Mouse (Mus musculus) kidney, postnatal 0 days (tissue): ENCODE data around the gene Tmem150c. TPM values are rescaled to one million over a fixed set of nuclear protein-coding genes. Genes with fewer than 3 reads are reported as not detected.

Experiments used
- ATAC-seq: fragments of 200-750 bp; cut with Nextera tagmentation; replicated peaks from 2 replicates; pipeline ENCODE4 v1.8.0; 2017; ENCODE audit warnings: low read depth, moderate number of reproducible peaks, moderate TSS enrichment, moderate library complexity; ENCODE audit not compliant: low FRiP score
- DNase-seq: peaks from one replicate; pipeline ENCODE4 v3.0.0-alpha.2; 2016; ENCODE audit warnings: low spot score
- H3K27ac ChIP-seq: fragments of 300-500 bp; sonication (generic); 2 replicates; pipeline ENCODE4 v1.5.1; 2014; ENCODE audit warnings: mild to moderate bottlenecking
- H3K27me3 ChIP-seq: fragments of 300-500 bp; sonication (generic); 2 replicates; pipeline ENCODE4 v1.6.1; 2014; ENCODE audit warnings: low read length, mixed read lengths; ENCODE audit not compliant: insufficient read depth
- H3K36me3 ChIP-seq: fragments of 300-500 bp; sonication (generic); 2 replicates; pipeline ENCODE4 v1.6.1; 2014; ENCODE audit warnings: low read length, mixed read lengths; ENCODE audit not compliant: insufficient read depth
- H3K4me1 ChIP-seq: fragments of 300-500 bp; sonication (generic); replicated peaks from 2 replicates; pipeline ENCODE4 v1.6.1; 2014; ENCODE audit warnings: antibody characterized with exemption, low read length, mixed read lengths; ENCODE audit not compliant: insufficient read depth
- H3K4me2 ChIP-seq: fragments of 300-500 bp; sonication (generic); 2 replicates; pipeline ENCODE4 v1.6.1; 2014; ENCODE audit warnings: mild to moderate bottlenecking, low read length, moderate library complexity, mixed read lengths
- H3K4me3 ChIP-seq: fragments of 300-500 bp; sonication (generic); replicated peaks from 2 replicates; pipeline ENCODE4 v1.5.1; 2014; ENCODE audit warnings: low read depth, low read length
- H3K9ac ChIP-seq: fragments of 300-500 bp; sonication (generic); 2 replicates; pipeline ENCODE4 v1.6.1; 2014; ENCODE audit warnings: low read depth, low read length
- H3K9me3 ChIP-seq: fragments of 300-500 bp; sonication (generic); replicated peaks from 2 replicates; pipeline ENCODE4 v1.6.1; 2016; ENCODE audit warnings: low read length, inconsistent platforms, mixed read lengths
- CTCF ChIP-seq: IDR thresholded peaks from 2 replicates; pipeline ENCODE4 v1.5.1; 2016; ENCODE audit warnings: antibody characterized with exemption, low read depth, mild to moderate bottlenecking, moderate library complexity
- WGBS: fragments of 180-500 bp; shearing (Covaris S2); extraction: QIAGEN DNeasy Blood & Tissue Kit; methylation state at CpG from one replicate; pipeline ENCODE4 v1.1.7; 2014; 5-methylcytosine and 5-hydroxymethylcytosine counted together
- polyA plus RNA-seq: library from polyadenylated mRNA; unstranded; fragments of >200 nt; fragmentation: Nextera tagmentation; extraction: Ambion mirVana; gene quantifications from 2 replicates; pipeline ENCODE4 v1.2.1, GENCODE M21; 2015

The Tmem150c gene
- polyA plus RNA-seq, 1 experiment from 2014 or later = 26.3 TPM

DNA sequence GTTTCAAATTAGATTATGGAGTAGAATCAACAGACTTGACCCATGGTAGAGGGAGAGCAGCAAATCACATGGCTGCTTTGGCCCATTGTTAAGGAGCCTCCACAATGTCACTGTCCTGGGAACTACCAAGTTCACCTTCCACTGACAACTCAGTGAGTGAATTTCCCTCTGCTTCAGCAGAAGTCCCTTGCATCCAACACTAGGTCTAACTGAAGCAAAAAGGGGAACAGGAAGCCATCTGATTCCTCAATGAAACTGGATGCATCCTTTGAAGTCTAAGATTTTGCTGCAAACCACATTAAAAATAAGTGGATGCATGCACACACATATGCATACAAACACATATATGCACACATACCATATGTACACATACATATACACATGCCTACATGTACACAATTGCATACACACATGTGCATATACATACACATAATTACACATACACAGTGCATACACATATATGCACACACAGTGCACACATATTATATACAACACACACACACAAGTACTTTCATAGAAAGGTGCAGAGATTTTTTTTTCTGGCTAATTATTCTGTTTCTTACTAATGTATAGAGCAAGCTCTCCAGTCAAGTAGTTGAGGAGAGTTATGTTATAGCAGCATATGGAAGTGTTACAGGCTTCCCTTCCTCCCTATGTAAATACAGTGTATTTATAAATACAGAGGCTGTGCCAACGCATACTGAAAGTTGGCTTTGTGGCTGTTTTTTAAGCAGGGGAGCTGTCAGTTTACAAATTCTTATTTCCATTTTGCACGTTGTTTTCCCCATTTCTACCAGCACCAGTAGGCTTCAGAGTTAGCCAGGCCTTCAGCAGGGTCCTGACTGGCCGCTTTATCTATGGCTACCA lies 27.7 kb upstream of the Tmem150c start:
- 81% methylated on average over 3 of the region's 3 CpGs for WGBS
- DNase-seq = no peak
- H3K27me3 ChIP-seq = no peaks in the 10 kb centered on the region
- H3K4me1 ChIP-seq = no peaks in the 10 kb centered on the region
- no peak overlapping the region for H3K27ac ChIP-seq
- no peak for ATAC-seq
- H3K36me3 ChIP-seq = no peaks in the 10 kb centered on the region
- no peaks in the 10 kb centered on the region for H3K9me3 ChIP-seq
- no peak overlapping the region for H3K4me2 ChIP-seq
- H3K9ac ChIP-seq = no peak overlapping the region
- no peak for TF ChIP-seq CTCF
- no peak overlapping the region for H3K4me3 ChIP-seq

DNA sequence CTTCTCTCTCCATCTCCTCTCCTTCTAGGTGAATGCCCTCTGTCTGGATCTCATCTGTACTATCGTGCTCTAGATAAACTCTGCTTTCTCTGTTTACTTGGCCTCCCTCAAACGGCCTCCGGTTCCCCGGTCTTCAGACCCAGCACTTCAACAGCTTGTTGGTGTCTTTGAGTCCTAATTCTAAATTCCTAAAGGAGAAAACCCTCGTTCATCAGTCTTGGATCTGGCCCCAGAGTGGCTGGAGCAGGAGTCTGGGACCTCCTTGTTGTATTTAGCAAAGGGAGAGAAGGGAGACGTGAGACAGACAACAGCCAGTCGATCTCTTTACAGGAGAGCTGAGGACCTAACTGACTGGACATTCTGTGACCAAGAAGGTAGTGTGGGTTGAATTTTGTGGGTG lies 27.0 kb upstream of the Tmem150c start:
- 47% methylated on average over 7 of the region's 7 CpGs for WGBS
- H3K9ac ChIP-seq = no peak overlapping the region

DNA sequence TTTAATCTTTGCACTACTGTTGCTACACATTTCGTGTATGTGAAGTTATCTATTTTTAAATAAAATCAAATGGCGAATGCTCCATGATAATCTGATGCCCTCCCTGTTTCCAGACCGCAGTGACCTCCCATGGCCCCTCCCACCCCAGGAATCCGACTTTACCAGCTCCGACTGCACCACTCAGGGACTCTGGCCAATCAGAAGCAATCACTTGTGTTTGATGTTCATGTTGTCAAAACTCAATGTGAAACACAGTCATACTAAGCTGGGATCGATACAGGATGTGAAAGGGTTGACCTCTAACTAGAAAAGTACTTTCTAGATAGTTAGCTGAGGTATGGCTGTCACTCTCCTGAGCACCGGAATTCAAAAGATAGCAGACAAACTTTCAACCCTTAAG lies 26.3 kb upstream of the Tmem150c start:
- Histone ChIP-seq H3K4me1 (no peaks in the 10 kb centered on the region), H3K4me3 (no peak overlapping the region), H3K27me3 (no peaks in the 10 kb centered on the region), H3K27ac (no peak overlapping the region), H3K9ac (no peak overlapping the region), H3K4me2 (no peak overlapping the region), H3K9me3 (no peaks in the 10 kb centered on the region), H3K36me3 (no peaks in the 10 kb centered on the region)
- no peak for DNase-seq
- no peak for TF ChIP-seq CTCF
- ATAC-seq = no peak
- 27% methylated on average over 7 of the region's 7 CpGs for WGBS

More for the DNA sequence above, 27.0 kb upstream of the Tmem150c start:
- no peak for DNase-seq
- Histone ChIP-seq H3K27ac (no peak overlapping the region), H3K4me1 (no peaks in the 10 kb centered on the region), H3K36me3 (no peaks in the 10 kb centered on the region), H3K4me2 (no peak overlapping the region), H3K27me3 (no peaks in the 10 kb centered on the region), H3K4me3 (no peak overlapping the region), H3K9me3 (no peaks in the 10 kb centered on the region)
- no peak for ATAC-seq
- no peak for TF ChIP-seq CTCF

DNA sequence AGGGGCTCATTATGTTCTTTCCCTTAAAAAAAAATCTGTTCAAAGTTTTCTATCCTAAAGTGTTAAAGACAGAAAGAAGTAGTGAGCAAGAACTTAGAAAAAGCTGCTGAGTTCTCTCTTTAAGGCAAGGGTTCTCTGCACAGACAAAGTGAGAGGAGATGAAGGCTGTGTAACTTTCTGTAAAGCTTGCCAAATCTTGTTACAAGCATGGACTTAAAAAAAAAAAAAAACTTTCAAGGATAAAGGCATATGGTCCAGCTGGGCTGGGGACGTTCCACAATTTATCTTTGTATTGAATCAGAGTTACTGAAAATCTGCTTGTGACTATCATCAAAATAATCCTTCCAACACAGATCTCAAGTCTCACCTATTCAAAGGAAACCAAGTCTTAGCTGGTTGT lies 21.4 kb upstream of the Tmem150c start:
- Histone ChIP-seq H3K27me3 (no peaks in the 10 kb centered on the region), H3K27ac (no peak overlapping the region), H3K4me3 (no peak overlapping the region), H3K4me1 (no peaks in the 10 kb centered on the region), H3K36me3 (no peaks in the 10 kb centered on the region), H3K4me2 (no peak overlapping the region), H3K9me3 (no peaks in the 10 kb centered on the region), H3K9ac (no peak overlapping the region)
- no peak for TF ChIP-seq CTCF
- DNase-seq (no peak), ATAC-seq (no peak)
- 50% methylated on average over 1 of the region's 1 CpGs for WGBS

DNA sequence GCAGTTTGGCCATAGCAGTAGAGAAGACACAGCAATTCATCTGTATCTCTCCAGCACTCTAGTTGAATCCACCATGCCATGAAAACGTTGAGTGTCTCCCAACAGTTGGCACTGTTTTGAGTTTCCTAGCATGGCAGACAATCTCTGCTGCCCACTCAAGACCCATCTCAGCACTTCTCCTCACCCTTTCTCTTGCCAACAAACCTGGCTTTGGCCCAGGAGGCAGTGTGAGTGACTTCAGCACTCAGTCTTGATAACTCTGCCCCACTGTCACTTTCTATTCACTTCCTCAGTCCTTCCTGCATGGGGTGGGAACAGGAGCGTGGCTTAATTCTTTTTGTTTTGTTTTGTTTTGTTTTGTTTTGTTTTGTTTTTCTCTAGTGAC lies 19.2 kb upstream of the Tmem150c start:
- Histone ChIP-seq H3K9me3 (no peaks in the 10 kb centered on the region), H3K4me1 (no peaks in the 10 kb centered on the region), H3K27me3 (no peaks in the 10 kb centered on the region), H3K4me3 (no peak overlapping the region), H3K36me3 (no peaks in the 10 kb centered on the region), H3K9ac (no peak overlapping the region), H3K27ac (no peak overlapping the region), H3K4me2 (no peak overlapping the region)
- TF ChIP-seq CTCF = no peak
- ATAC-seq (no peak), DNase-seq (no peak)
- WGBS = 78% methylated on average over 2 of the region's 2 CpGs

DNA sequence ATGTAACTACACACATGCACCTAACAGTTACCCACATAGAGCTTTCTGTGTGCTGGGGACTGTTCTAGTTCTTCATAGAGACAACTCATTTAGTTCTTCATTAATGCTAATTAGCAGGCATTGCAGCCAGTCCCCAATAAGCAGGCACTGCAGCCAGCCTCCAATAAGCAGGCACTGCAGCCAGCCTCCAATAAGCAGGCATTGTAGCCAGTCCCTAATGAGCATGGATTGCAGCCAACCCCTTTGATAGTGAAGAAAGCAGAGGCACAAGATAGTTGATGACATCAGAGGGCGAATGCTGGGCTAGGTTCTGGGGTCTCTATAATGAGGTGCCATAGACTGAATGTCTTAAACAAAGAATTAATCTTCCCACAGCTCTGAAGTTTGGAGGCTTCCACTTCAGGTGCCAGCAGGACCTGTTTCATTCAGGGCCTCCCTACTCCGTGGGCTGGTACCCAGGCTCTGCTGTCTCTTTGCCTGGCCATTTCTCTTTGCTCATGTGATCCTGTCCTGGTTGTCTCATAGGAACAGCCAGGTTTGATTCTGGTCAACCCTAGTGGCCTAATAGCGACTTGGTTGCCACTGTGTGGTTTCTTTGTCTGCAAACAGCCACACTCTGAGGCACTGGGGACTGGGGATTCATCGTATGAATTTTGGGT lies 18.6 kb upstream of the Tmem150c start:
- Histone ChIP-seq H3K9ac (no peak overlapping the region), H3K27me3 (no peaks in the 10 kb centered on the region), H3K4me2 (no peak overlapping the region), H3K4me1 (no peaks in the 10 kb centered on the region), H3K27ac (no peak overlapping the region), H3K36me3 (no peaks in the 10 kb centered on the region), H3K9me3 (no peaks in the 10 kb centered on the region), H3K4me3 (no peak overlapping the region)
- TF ChIP-seq CTCF = no peak
- ATAC-seq (no peak), DNase-seq (no peak)
- 90% methylated on average over 4 of the region's 4 CpGs for WGBS
